Mouse (Mus musculus) embryonic facial prominence, embryonic 13.5 days (tissue): Measurements from ENCODE around the gene Olfr553. TPM values are rescaled to one million over a fixed set of nuclear protein-coding genes. Genes with fewer than 3 reads are reported as not detected.

Source experiments
- ATAC-seq: fragments of 200-750 bp; cut with Nextera tagmentation; 2 replicates; pipeline ENCODE4 v1.8.0; 2017; ENCODE audit warnings: low read depth; ENCODE audit not compliant: insufficient number of reproducible peaks, insufficient read depth, low FRiP score, low TSS enrichment
- H3K27ac ChIP-seq: fragments of 300-500 bp; sonication (generic); 2 replicates; pipeline ENCODE4 v1.5.1; 2015; ENCODE audit warnings: moderate library complexity, mild to moderate bottlenecking, inconsistent platforms
- H3K27me3 ChIP-seq: fragments of 300-500 bp; sonication (generic); 2 replicates; pipeline ENCODE4 v1.6.1; 2015; ENCODE audit warnings: mild to moderate bottlenecking, inconsistent platforms
- H3K36me3 ChIP-seq: fragments of 300-500 bp; sonication (generic); 2 replicates; pipeline ENCODE4 v1.6.1; 2015; ENCODE audit warnings: mild to moderate bottlenecking, inconsistent platforms
- H3K4me1 ChIP-seq: fragments of 300-500 bp; sonication (generic); 2 replicates; pipeline ENCODE4 v1.6.1; 2015; ENCODE audit warnings: inconsistent platforms
- H3K4me2 ChIP-seq: fragments of 300-500 bp; sonication (generic); 2 replicates; pipeline ENCODE4 v1.6.1; 2015; ENCODE audit warnings: moderate library complexity, mild to moderate bottlenecking, inconsistent platforms
- H3K4me3 ChIP-seq: fragments of 300-500 bp; sonication (generic); 2 replicates; pipeline ENCODE4 v1.5.1; 2015; ENCODE audit warnings: mild to moderate bottlenecking, inconsistent platforms
- H3K9ac ChIP-seq: fragments of 300-500 bp; sonication (generic); 2 replicates; pipeline ENCODE4 v1.6.1; 2015; ENCODE audit warnings: mild to moderate bottlenecking, inconsistent platforms
- H3K9me3 ChIP-seq: fragments of 300-500 bp; sonication (generic); 2 replicates; pipeline ENCODE4 v1.6.1; 2016; ENCODE audit warnings: inconsistent platforms
- WGBS: fragments of 180-500 bp; shearing (Covaris S2); methylation state at CpG from one replicate; pipeline ENCODE4 v1.1.7; 2015; ENCODE audit warnings: mixed read lengths; 5-methylcytosine and 5-hydroxymethylcytosine counted together
- polyA plus RNA-seq: library from polyadenylated mRNA; unstranded; fragments of >200 nt; fragmentation: Nextera tagmentation; extraction: Ambion mirVana; gene quantifications from 2 replicates; pipeline ENCODE4 v1.2.1, GENCODE M21; 2015

Olfr553 gene
- polyA plus RNA-seq, 1 experiment from 2014 or later = not detected

- Histone ChIP-seq H3K4me3 (no peak overlapping the region), H3K4me2 (no peak overlapping the region), H3K4me1 (no peaks in the 10 kb centered on the region), H3K36me3 (no peaks in the 10 kb centered on the region), H3K27ac (no peak overlapping the region), H3K9me3 (no peaks in the 10 kb centered on the region), H3K9ac (no peak overlapping the region), H3K27me3 (no peaks in the 10 kb centered on the region)
- WGBS = 77% methylated on average over 3 of the region's 3 CpGs
- no peak for ATAC-seq
Observed at GRCm38 (mm10) chr7:102573174-102573830, 44.7 kb downstream of the Olfr553 start.

- Histone ChIP-seq H3K9me3 (no peaks in the 10 kb centered on the region), H3K9ac (no peak within 1 kb of the TSS), H3K4me1 (no peaks in the 10 kb centered on the region), H3K27me3 (no peaks in the 10 kb centered on the region), H3K36me3 (no peaks in the 10 kb centered on the region), H3K4me2 (no peak within 1 kb of the TSS), H3K27ac (no peak within 1 kb of the TSS), H3K4me3 (no peak within 1 kb of the TSS)
- 93% methylated on average over 8 of the region's 8 CpGs for WGBS
- ATAC-seq = no peak
Observed at GRCm38 (mm10) chr7:102571142-102571541, 46.9 kb downstream of the Olfr553 start, which contains the start of gene Olfr550. Olfr550 (plus strand) TSS chr7:102571442.

GRCm38 (mm10) chr7:102566219-102566618, 51.8 kb downstream of the Olfr553 start:
- no peak for ATAC-seq
- Histone ChIP-seq H3K9ac (no peak overlapping the region), H3K4me1 (peaks cover 8% of the 10 kb centered on the region), H3K36me3 (no peaks in the 10 kb centered on the region), H3K9me3 (no peaks in the 10 kb centered on the region), H3K4me3 (no peak overlapping the region), H3K27ac (no peak overlapping the region), H3K27me3 (no peaks in the 10 kb centered on the region), H3K4me2 (no peak overlapping the region)
- 90% methylated on average over 4 of the region's 4 CpGs for WGBS

- H3K27ac ChIP-seq = no peak within 1 kb of the TSS
- peak within 1 kb of the TSS; percentile 71 for H3K4me2 ChIP-seq
- WGBS = 18% methylated on average over 10 of the region's 10 CpGs
Observed at GRCm38 (mm10) chr7:102564999-102565997, 52.7 kb downstream of the Olfr553 start, which contains the start of gene Trim21. Trim21 (minus strand) TSS chr7:102565486.

More at GRCm38 (mm10) chr7:102564999-102565997, 52.7 kb downstream of the Olfr553 start, which contains the start of gene Trim21:
- H3K9ac ChIP-seq = peak within 1 kb of the TSS; percentile 71
- peak; percentile 86; the same call in 1 of the 2 replicates for ATAC-seq
- H3K4me3 ChIP-seq = peak within 1 kb of the TSS; percentile 51
- H3K27me3 ChIP-seq = no peaks in the 10 kb centered on the region
- H3K9me3 ChIP-seq = no peaks in the 10 kb centered on the region
- H3K36me3 ChIP-seq = no peaks in the 10 kb centered on the region
- peaks cover 8% of the 10 kb centered on the region for H3K4me1 ChIP-seq

Other genes starting within 250 kb of the Olfr553 start
- gene Rrm1, start 176.5 kb downstream of the Olfr553 start, polyA plus RNA-seq = 148 and 154 TPM in 2 replicates
- 0.32 and 0.36 TPM in 2 replicates for gene Olfr543, start 136.5 kb downstream of the Olfr553 start, polyA plus RNA-seq
- gene Olfr544, start 129.9 kb downstream of the Olfr553 start, polyA plus RNA-seq = 0.10 and 0.20 TPM in 2 replicates
- 0.18 TPM in 1 of 2 replicates, not detected in the other for gene Olfr545, start 118.6 kb downstream of the Olfr553 start, polyA plus RNA-seq
- gene Olfr547, start 83.5 kb downstream of the Olfr553 start, polyA plus RNA-seq = not detected in 2 replicates
- not detected in 2 replicates for gene Olfr548-ps1, start 77.3 kb downstream of the Olfr553 start, polyA plus RNA-seq
- not detected in 2 replicates for gene Olfr549, start 68.3 kb downstream of the Olfr553 start, polyA plus RNA-seq
- gene Trim21, start 52.7 kb downstream of the Olfr553 start, polyA plus RNA-seq = 0.56 and 0.67 TPM in 2 replicates
- gene Olfr550, start 46.8 kb downstream of the Olfr553 start, polyA plus RNA-seq = 0.51 TPM in 1 of 2 replicates, not detected in the other
- not detected in 2 replicates for gene Olfr551, start 26.3 kb downstream of the Olfr553 start, polyA plus RNA-seq
- not detected in 2 replicates for gene Olfr552, start 20.4 kb downstream of the Olfr553 start, polyA plus RNA-seq
- gene Olfr554, start 20.2 kb upstream of the Olfr553 start, polyA plus RNA-seq = not detected in 2 replicates
- gene Olfr555, start 40.6 kb upstream of the Olfr553 start, polyA plus RNA-seq = not detected in 2 replicates
- not detected in 2 replicates for gene Olfr556, start 46.7 kb upstream of the Olfr553 start, polyA plus RNA-seq
- gene Trim68, start 69.1 kb upstream of the Olfr553 start, polyA plus RNA-seq = 16.6 and 18.6 TPM in 2 replicates
- not detected in 2 replicates for gene Olfr557, start 77.7 kb upstream of the Olfr553 start, polyA plus RNA-seq
- gene Olfr558, start 84.0 kb upstream of the Olfr553 start, polyA plus RNA-seq = 0.08 and 0.15 TPM in 2 replicates
- not detected in 2 replicates for gene Olfr33, start 100.9 kb upstream of the Olfr553 start, polyA plus RNA-seq
- gene Olfr559, start 109.3 kb upstream of the Olfr553 start, polyA plus RNA-seq = not detected in 2 replicates
- gene Olfr560, start 141.1 kb upstream of the Olfr553 start, polyA plus RNA-seq = not detected in 2 replicates
- 0.04 and 0.33 TPM in 2 replicates for gene Olfr78, start 141.3 kb upstream of the Olfr553 start, polyA plus RNA-seq
- not detected in 2 replicates for gene Olfr561, start 153.0 kb upstream of the Olfr553 start, polyA plus RNA-seq
- gene Olfr564, start 185.3 kb upstream of the Olfr553 start, polyA plus RNA-seq = not detected in 2 replicates
- not detected in 2 replicates for gene Olfr566, start 240.5 kb upstream of the Olfr553 start, polyA plus RNA-seq